Mouse (Mus musculus): ENCODE data around the gene Notum. TPM values are rescaled to one million over a fixed set of nuclear protein-coding genes. Genes with fewer than 3 reads are reported as not detected.

Gene Notum
- total and polyA plus RNA-seq, 2 experiments from 2014 or later, result 0.08 to 0.27 TPM

DNA sequence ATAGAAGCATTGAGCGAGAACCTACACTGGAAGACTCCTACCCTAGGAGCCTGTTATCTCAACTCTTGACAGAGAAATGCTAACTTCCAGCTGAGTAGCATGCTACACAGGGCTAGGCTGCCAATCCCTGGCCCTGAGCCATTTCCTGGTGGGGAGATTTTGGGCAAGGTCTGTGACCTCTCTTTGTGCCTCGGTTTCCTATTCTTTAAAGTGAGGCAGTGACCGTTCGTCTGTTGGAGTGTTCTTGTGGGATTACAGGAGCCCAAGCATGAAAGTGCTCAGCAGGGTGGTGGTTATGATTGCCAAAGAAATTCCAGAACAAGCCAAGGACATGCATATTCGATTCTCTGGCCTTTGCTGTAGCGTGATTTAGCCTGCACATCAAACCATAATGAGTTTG, 1.8 kb upstream of the Notum start:
- Histone ChIP-seq H3K4me2 (ENCODE audit: low read depth, low read length) (no peak overlapping the region), H3K36me3 (replicated peaks; ENCODE audit: control insufficient read depth, insufficient read depth, low read length) (no peaks in the 10 kb centered on the region), H3K9me3 (replicated peaks; ENCODE audit: control insufficient read depth, low read length) (no peaks in the 10 kb centered on the region), H3K4me3 (ENCODE audit: low read depth, low read length) (no peak overlapping the region), H3K9ac (replicated peaks; ENCODE audit: low read depth, low read length) (no peak overlapping the region), H3K4me1 (ENCODE audit: control insufficient read depth, insufficient read depth) (peaks cover 12% of the 10 kb centered on the region), H3K27me3 (ENCODE audit: control insufficient read depth, insufficient read depth, low read length) (peaks cover 70% of the 10 kb centered on the region), H3K27ac (ENCODE audit: low read depth) (no peak overlapping the region)
- 51% methylated on average over 6 of the region's 6 CpGs for WGBS
- TF ChIP-seq EP300 (IDR thresholded peaks at IDR 0.05; ENCODE audit: low read depth) (no peak), CTCF (IDR thresholded peaks at IDR 0.05; ENCODE audit: low read depth) (no peak)
- DNase-seq (ENCODE audit: low spot score) (no peak), ATAC-seq (ENCODE audit: insufficient read depth, low read depth) (no peak)

DNA sequence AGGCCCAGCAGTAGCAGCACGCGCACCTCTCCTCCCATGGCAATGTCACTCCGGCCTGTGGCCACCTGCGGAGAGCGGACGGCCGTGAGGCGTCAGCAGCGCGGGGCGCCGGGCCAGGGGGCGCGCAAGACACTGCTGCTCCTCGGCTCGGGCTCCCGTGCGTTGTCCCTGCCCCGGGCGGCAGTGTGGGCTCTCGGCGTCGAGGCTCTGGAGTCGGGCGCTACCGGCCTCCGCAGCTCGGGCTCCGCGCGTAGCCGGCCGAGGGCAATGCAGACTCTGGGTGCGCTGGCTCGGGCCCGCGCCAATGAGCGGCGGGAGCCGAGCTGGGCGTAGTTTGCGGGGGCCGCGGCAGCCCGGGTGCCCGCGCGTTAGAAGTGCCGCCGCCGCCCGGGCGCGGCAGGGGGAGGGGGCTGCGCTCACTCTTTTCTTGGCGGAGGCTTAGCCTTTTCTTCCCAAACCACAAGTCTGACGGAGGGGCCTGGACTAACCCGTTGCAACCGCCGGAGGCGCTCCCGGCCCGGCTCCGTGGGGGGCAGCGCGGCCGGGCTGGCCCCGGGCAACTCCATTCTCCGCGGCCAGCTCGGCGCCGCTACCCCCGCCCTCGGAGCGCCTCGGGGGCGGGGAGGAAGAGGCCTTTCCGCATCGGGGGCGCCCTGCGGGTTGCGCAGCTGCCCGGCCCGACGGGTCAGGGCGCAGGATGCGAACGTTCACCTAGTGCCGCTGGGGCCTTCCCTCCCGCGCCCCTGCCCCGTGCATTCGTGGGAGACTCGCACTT, 487 bp downstream of the Notum start:
- H3K9me3 ChIP-seq (replicated peaks; ENCODE audit: control insufficient read depth, low read length), result no peaks in the 10 kb centered on the region
- peak overlapping the region; percentile 47 for H3K4me3 ChIP-seq (ENCODE audit: low read depth, low read length)
- H3K27me3 ChIP-seq (ENCODE audit: control insufficient read depth, insufficient read depth, low read length), result peaks cover 79% of the 10 kb centered on the region
- DNase-seq (ENCODE audit: low spot score) (no peak), ATAC-seq (ENCODE audit: insufficient read depth, low read depth) (peak; percentile 63)
- no peak overlapping the region for H3K27ac ChIP-seq (ENCODE audit: low read depth)
- peak overlapping the region; percentile 70 for H3K4me2 ChIP-seq (ENCODE audit: low read depth, low read length)
- no peaks in the 10 kb centered on the region for H3K36me3 ChIP-seq (replicated peaks; ENCODE audit: control insufficient read depth, insufficient read depth, low read length)
- under 1% methylated on average over 70 of the region's 95 CpGs for WGBS
- TF ChIP-seq EP300 (IDR thresholded peaks at IDR 0.05; ENCODE audit: low read depth), result no peak
- no peak for TF ChIP-seq CTCF (IDR thresholded peaks at IDR 0.05; ENCODE audit: low read depth)
- peaks cover 12% of the 10 kb centered on the region for H3K4me1 ChIP-seq (ENCODE audit: control insufficient read depth, insufficient read depth)
- H3K9ac ChIP-seq (replicated peaks; ENCODE audit: low read depth, low read length), result peak overlapping the region; percentile 27; the same call in 1 of the 2 replicates

- DNase-seq (ENCODE audit: low spot score) (no peak), ATAC-seq (ENCODE audit: insufficient read depth, low read depth) (no peak)
- H3K36me3 ChIP-seq (replicated peaks; ENCODE audit: control insufficient read depth, insufficient read depth, low read length), result no peaks in the 10 kb centered on the region
- H3K9me3 ChIP-seq (replicated peaks; ENCODE audit: control insufficient read depth, low read length), result no peaks in the 10 kb centered on the region
- no peak for TF ChIP-seq EP300 (IDR thresholded peaks at IDR 0.05; ENCODE audit: low read depth)
- no peak for TF ChIP-seq CTCF (IDR thresholded peaks at IDR 0.05; ENCODE audit: low read depth)
- WGBS, result 3% methylated on average over 48 of the region's 50 CpGs
- H3K4me3 ChIP-seq (ENCODE audit: low read depth, low read length), result peak overlapping the region; percentile 47
- H3K4me2 ChIP-seq (ENCODE audit: low read depth, low read length), result peak overlapping the region; percentile 70
- H3K27ac ChIP-seq (ENCODE audit: low read depth), result no peak overlapping the region
- 0 out of 2 replicates have a peak overlapping the region, but pooled peaks have one; percentile 31 for H3K9ac ChIP-seq (replicated peaks; ENCODE audit: low read depth, low read length)
- peaks cover 12% of the 10 kb centered on the region; the same call in 1 of the 2 replicates for H3K4me1 ChIP-seq (ENCODE audit: control insufficient read depth, insufficient read depth)
- H3K27me3 ChIP-seq (ENCODE audit: control insufficient read depth, insufficient read depth, low read length), result peaks cover 73% of the 10 kb centered on the region
Measured at GRCm38 (mm10) chr11:120659509-120660300, 1.3 kb downstream of the Notum start.

DNA sequence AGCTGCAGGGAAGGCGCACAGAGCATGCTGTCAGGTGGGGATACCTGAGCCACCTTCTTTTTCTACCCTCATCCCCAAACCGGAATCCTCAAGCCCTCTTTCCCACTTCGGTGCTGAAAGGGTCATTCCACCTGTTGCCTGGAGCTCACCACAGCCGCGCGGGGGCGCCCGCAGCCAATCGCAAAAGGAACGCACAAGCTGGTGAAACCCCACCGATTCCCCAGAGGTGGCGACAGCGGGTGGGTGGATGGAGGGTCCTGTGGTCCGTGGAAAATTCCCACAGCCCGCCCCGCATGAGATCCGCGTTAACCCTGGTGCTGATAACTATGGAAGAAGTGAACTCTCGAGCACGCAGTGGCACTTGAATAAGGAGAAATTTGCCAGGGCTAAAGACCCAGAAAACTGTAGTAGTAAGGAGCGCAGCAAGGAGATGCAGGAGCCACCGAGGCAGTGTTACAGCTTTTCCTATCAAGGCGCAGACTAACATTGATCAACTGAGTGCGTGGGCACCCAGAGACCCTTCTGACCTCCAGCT, 2.0 kb downstream of the Notum start:
- TF ChIP-seq EP300 (IDR thresholded peaks at IDR 0.05; ENCODE audit: low read depth), result no peak
- TF ChIP-seq CTCF (IDR thresholded peaks at IDR 0.05; ENCODE audit: low read depth), result peak; percentile 85
- Histone ChIP-seq H3K36me3 (replicated peaks; ENCODE audit: control insufficient read depth, insufficient read depth, low read length) (no peaks in the 10 kb centered on the region), H3K9ac (replicated peaks; ENCODE audit: low read depth, low read length) (no peak overlapping the region), H3K4me1 (ENCODE audit: control insufficient read depth, insufficient read depth) (peaks cover 12% of the 10 kb centered on the region; the same call in 1 of the 2 replicates), H3K9me3 (replicated peaks; ENCODE audit: control insufficient read depth, low read length) (no peaks in the 10 kb centered on the region), H3K27me3 (ENCODE audit: control insufficient read depth, insufficient read depth, low read length) (peaks cover 70% of the 10 kb centered on the region), H3K27ac (ENCODE audit: low read depth) (no peak overlapping the region), H3K4me2 (ENCODE audit: low read depth, low read length) (peak overlapping the region; percentile 21; the same call in 1 of the 2 replicates), H3K4me3 (ENCODE audit: low read depth, low read length) (no peak overlapping the region; the same call in 1 of the 2 replicates)
- DNase-seq (ENCODE audit: low spot score) (peak; percentile 66), ATAC-seq (ENCODE audit: insufficient read depth, low read depth) (no peak)
- 4% methylated on average over 24 of the region's 24 CpGs for WGBS

DNA sequence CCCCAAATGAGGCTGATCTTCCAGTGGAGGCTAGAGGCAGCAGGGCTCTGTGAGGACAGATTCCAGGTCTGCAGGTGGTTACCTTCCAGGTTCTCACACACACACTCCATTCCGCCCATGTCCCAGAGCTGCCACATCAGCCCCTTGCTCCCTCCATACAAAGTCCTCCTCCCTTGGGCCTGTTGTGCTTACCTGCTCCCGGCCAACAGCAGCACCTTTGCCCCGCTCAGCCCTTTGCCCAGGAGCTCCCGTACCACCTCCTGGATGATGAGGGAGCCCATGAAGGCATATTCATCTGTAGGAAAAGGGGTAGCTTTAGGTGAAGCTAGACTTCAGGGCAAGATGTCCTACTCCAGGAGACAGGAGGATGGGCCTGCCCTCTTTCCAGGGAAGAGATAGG, 3.7 kb downstream of the Notum start:
- no peak for DNase-seq (ENCODE audit: low spot score)
- Histone ChIP-seq H3K4me2 (ENCODE audit: low read depth, low read length) (no peak overlapping the region), H3K27ac (ENCODE audit: low read depth) (no peak overlapping the region), H3K36me3 (replicated peaks; ENCODE audit: control insufficient read depth, insufficient read depth, low read length) (no peaks in the 10 kb centered on the region), H3K4me1 (ENCODE audit: control insufficient read depth, insufficient read depth) (peaks cover 12% of the 10 kb centered on the region; the same call in 1 of the 2 replicates), H3K27me3 (ENCODE audit: control insufficient read depth, insufficient read depth, low read length) (peaks cover 56% of the 10 kb centered on the region), H3K4me3 (ENCODE audit: low read depth, low read length) (no peak overlapping the region), H3K9ac (replicated peaks; ENCODE audit: low read depth, low read length) (no peak overlapping the region), H3K9me3 (replicated peaks; ENCODE audit: control insufficient read depth, low read length) (no peaks in the 10 kb centered on the region)
- no peak for ATAC-seq (ENCODE audit: insufficient read depth, low read depth)
- 82% methylated on average over 4 of the region's 4 CpGs for WGBS
- no peak for TF ChIP-seq CTCF (IDR thresholded peaks at IDR 0.05; ENCODE audit: low read depth)

All from heart, postnatal 0 days (tissue).